Mouse (Mus musculus) fibroblast of lung, adult 2 months (primary cell): ENCODE measurements around the gene Tekt5.

Experiments used
- DNase-seq: peaks from one replicate; pipeline ENCODE4 v3.0.0-alpha.2; 2011; ENCODE audit warnings: low read depth

The Tekt5 gene

GRCm38 (mm10) chr16:10394699-10395540 is at the start of gene Tekt5:
TSS of gene Tekt5 (minus strand) at chr16:10395490.
- no peak for DNase-seq

- DNase-seq = no peak
Observed at GRCm38 (mm10) chr16:10443723-10444122, 48.4 kb upstream of the Tekt5 start.

GRCm38 (mm10) chr16:10441761-10442160 is 46.5 kb upstream of the Tekt5 start:
- DNase-seq = no peak

- DNase-seq = no peak
Observed at GRCm38 (mm10) chr16:10441328-10441727, 46.0 kb upstream of the Tekt5 start.

GRCm38 (mm10) chr16:10438055-10438454 is 42.8 kb upstream of the Tekt5 start:
- no peak for DNase-seq

GRCm38 (mm10) chr16:10436166-10436565 is 40.9 kb upstream of the Tekt5 start:
- no peak for DNase-seq

- DNase-seq = no peak
Observed at GRCm38 (mm10) chr16:10433344-10433743, 38.1 kb upstream of the Tekt5 start.

- DNase-seq = no peak
Observed at GRCm38 (mm10) chr16:10432387-10432786, 37.1 kb upstream of the Tekt5 start.

GRCm38 (mm10) chr16:10431911-10432310 is 36.6 kb upstream of the Tekt5 start:
- no peak for DNase-seq

- DNase-seq = no peak
Observed at GRCm38 (mm10) chr16:10420447-10421054, 25.3 kb upstream of the Tekt5 start.

- no peak for DNase-seq
Observed at GRCm38 (mm10) chr16:10417723-10418259, 22.5 kb upstream of the Tekt5 start.

GRCm38 (mm10) chr16:10416866-10417265 is 21.6 kb upstream of the Tekt5 start:
- no peak for DNase-seq

GRCm38 (mm10) chr16:10415976-10416375 is 20.7 kb upstream of the Tekt5 start:
- DNase-seq = no peak

- peak; percentile 86 for DNase-seq
Observed at GRCm38 (mm10) chr16:10411764-10412746, 16.8 kb upstream of the Tekt5 start, which contains the start of gene Nubp1. TSS of gene Nubp1 (plus strand) at chr16:10411948.

- DNase-seq = peak; percentile 32
Observed at GRCm38 (mm10) chr16:10399160-10399559, 3.9 kb upstream of the Tekt5 start.

- no peak for DNase-seq
Observed at GRCm38 (mm10) chr16:10398755-10399154, 3.5 kb upstream of the Tekt5 start.

GRCm38 (mm10) chr16:10392587-10392986 is 2.7 kb downstream of the Tekt5 start:
- no peak for DNase-seq

- DNase-seq = no peak
Observed at GRCm38 (mm10) chr16:10388634-10389365, 6.5 kb downstream of the Tekt5 start.

- no peak for DNase-seq
Observed at GRCm38 (mm10) chr16:10385261-10385660, 10.0 kb downstream of the Tekt5 start.

- DNase-seq = no peak
Observed at GRCm38 (mm10) chr16:10384544-10384943, 10.7 kb downstream of the Tekt5 start.

GRCm38 (mm10) chr16:10384060-10384497 is 11.2 kb downstream of the Tekt5 start:
- DNase-seq = no peak
